21 mouse cellular contexts compared by ENCODE assay signal in genomic region chr6:49274416-49275091, GRCm38 (mm10). TPM values are rescaled to one million over a fixed set of nuclear protein-coding genes. Genes with fewer than 3 reads are reported as not detected.
"Had no signal": no experiment of that assay in that cellular context is flagged by ENCODE, and none has a peak within 500 bp of the region (broad histone marks: within the 10 kb centered on the region; RNA-seq: fewer than 3 reads in every experiment).

No protein-coding gene starts in this region.

- H3K27me3 ChIP-seq: limb, embryonic 13.5 days; liver, embryonic 12.5 days; liver, embryonic 15.5 days; lung, embryonic 15.5 days; midbrain, embryonic 13.5 days; neural tube, embryonic 13.5 days had no signal

- H3K4me2 ChIP-seq: limb, embryonic 13.5 days; liver, embryonic 12.5 days; liver, embryonic 15.5 days; lung, embryonic 15.5 days; midbrain, embryonic 13.5 days; neural tube, embryonic 13.5 days had no signal

- H3K4me3 ChIP-seq: limb, embryonic 10.5 days; limb, embryonic 13.5 days; liver, embryonic 12.5 days; liver, embryonic 15.5 days; lung, embryonic 15.5 days; megakaryocyte, embryonic 14.5 days; midbrain, embryonic 13.5 days; myocyte; neural tube, embryonic 13.5 days had no signal

- ATAC-seq: liver, embryonic 12.5 days; midbrain, embryonic 13.5 days had no signal

- DNase-seq: kidney, adult 9 months; kidney, postnatal 14 days; kidney, postnatal 4 days; liver; lung, adult 18-20 months; lung, postnatal 10 days; lung, postnatal 36 days; retina, postnatal 1 day; thymus, adult 18-20 months; thymus, postnatal 36 days had no signal

- H3K9me3 ChIP-seq: limb, embryonic 10.5 days; limb, embryonic 13.5 days; liver, embryonic 12.5 days; liver, embryonic 15.5 days; lung, embryonic 15.5 days; midbrain, embryonic 13.5 days; neural tube, embryonic 13.5 days had no signal

- H3K4me1 ChIP-seq: limb, embryonic 10.5 days; liver, embryonic 12.5 days; liver, embryonic 15.5 days; lung, embryonic 15.5 days; neural tube, embryonic 13.5 days had no signal

- H3K36me3 ChIP-seq: limb, embryonic 10.5 days; limb, embryonic 13.5 days; liver, embryonic 12.5 days; liver, embryonic 15.5 days; lung, embryonic 15.5 days; midbrain, embryonic 13.5 days; neural tube, embryonic 13.5 days had no signal

- H3K27ac ChIP-seq: limb, embryonic 10.5 days; limb, embryonic 13.5 days; liver, embryonic 12.5 days; liver, embryonic 15.5 days; lung, embryonic 15.5 days; midbrain, embryonic 13.5 days; neural tube, embryonic 13.5 days had no signal

- H3K9ac ChIP-seq: limb, embryonic 13.5 days; liver, embryonic 12.5 days; liver, embryonic 15.5 days; lung, embryonic 15.5 days; midbrain, embryonic 13.5 days had no signal

RNA-seq across cellular contexts. Expression of gene Igf2bp3, which starts 59.8 kb away (rescaled TPM):
- total RNA-seq: layer of hippocampus, adult 18-20 months; left cerebral cortex, adult 8-10 months had no signal
